Mouse (Mus musculus) heart, postnatal 0 days (tissue): ENCODE measurements around the gene Catsper1.

ENCODE experiments used
- CTCF ChIP-seq: IDR thresholded peaks from 2 replicates; pipeline ENCODE4 v1.5.1; 2016; ENCODE audit warnings: antibody characterized with exemption, control low read depth, low read depth
- EP300 ChIP-seq: IDR thresholded peaks from 2 replicates; pipeline ENCODE4 v1.6.1; 2016; ENCODE audit warnings: antibody characterized with exemption, low read depth

- TF ChIP-seq CTCF = no peak
- no peak for TF ChIP-seq EP300
Measured at GRCm38 (mm10) chr19:5353609-5354008, 18.1 kb downstream of the Catsper1 start.
